Mouse (Mus musculus): ENCODE data around the gene 1700012B07Rik.

The 1700012B07Rik gene

DNA sequence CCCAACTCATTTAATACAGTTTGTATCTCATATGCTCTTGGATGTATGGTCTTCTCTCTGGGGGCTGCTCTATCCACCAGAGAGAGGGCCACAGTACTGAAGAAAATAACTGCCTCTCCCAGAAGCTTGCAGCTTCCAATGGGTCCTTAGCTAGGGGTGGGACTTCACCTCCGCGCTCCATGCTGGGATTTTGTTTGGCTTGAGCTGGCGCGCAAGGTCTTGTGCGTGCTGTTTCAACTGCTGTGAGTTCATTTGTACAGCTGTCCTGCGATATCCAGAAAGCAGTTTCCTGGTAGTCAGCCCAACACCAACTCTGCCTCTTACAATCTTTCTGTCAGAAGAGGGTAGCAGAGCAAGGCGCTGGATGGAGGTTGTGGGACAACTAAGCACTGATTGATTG is 18.5 kb upstream of the 1700012B07Rik start:
- DNase-seq (ENCODE audit: low spot score), result no peak

DNA sequence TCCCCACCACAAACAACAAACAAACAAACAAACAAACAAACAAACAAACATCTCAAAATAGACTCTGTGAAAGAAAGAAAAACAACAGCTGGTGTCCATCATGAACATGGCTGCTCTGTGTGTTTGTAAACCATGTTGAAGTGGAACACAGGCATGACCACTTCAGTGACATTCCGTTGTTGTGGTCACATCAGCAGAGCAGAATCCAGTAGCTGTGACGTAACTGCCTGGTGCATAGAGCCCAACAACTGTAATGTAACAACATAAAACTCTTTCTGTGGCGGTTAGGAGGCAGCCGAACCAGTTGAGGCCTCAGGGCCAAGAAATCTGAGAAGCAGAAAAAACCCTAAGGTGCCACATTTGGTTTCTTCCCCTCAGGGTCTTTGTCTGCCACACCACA is 17.8 kb upstream of the 1700012B07Rik start:
- DNase-seq (ENCODE audit: low spot score), result no peak

DNA sequence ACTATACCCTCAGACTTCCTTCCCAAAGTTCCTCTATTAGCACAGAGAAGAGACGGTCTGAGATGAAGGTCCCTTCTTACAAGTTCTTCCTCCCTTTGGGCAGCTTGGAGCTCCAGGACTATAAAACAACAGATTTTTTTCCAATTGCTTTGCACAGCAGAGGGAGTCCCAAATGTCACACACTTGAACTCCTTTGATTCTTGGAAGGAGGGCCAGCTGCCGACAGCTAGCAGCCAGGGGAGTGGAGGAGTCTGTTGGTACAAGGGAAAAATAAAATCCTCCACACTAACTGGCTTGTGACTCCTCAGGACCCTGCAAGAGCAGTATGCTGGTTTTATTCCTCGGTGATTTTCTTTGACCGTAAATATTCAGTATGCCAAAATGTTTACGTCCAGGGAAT is 16.6 kb upstream of the 1700012B07Rik start:
- no peak for DNase-seq (ENCODE audit: low spot score)

DNA sequence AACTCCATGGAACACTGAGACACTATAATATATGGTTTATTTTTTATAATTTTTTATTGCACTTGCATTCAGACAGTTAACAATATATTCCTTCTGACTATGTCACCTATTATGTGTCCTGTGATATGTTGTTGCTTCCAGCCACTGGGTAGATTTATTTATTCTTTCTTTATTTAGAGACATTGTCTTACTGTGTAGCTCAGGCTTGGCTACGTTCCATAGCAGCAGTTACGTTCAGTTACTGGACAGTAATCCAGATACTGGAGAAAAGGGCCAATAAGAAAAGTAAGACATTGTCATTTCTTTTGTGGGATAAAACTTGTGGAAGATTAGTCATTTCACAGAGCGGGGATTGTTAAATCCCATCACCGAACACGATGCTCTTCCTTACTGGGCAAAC is 2.5 kb upstream of the 1700012B07Rik start:
- no peak for DNase-seq (ENCODE audit: low spot score)

DNA sequence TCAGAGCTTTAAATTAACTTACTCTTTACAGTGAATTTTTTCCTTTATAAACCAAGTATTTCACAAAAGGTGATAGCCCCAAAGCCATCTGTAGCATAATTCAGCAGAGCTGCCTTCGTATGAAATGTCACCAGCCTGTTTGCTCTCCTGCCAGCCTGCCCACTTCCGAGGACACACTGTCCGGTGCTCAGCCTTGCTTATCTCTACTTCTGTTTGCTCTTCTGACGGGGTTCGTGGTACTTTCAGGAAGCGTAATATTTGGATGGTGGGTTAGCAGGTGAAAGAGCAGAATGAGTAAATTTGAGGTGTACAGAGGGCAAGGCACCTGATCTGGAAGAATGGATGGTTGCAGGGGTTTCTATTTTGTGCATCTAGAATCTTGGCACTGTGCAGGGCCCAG is 5.6 kb downstream of the 1700012B07Rik start:
- no peak for DNase-seq (ENCODE audit: low spot score)

DNA sequence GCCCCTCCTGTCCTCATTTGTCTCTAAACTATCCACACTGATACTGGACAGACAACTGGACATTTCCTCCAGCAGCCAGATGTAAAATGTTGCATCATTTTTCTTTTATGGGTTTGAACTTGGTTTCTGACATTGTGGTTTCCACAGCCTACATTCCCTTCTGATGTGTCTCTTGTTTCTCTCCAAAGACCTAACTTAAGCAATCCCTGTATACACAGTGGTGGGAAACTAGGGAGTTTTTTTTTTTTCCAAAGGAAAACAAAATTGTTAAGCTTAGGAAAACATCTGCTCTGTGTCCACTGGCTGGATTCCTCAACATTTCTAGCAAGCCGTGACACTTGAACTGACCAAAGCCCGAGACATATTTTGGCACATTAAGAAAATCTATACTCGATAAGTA is 10.4 kb downstream of the 1700012B07Rik start:
- DNase-seq (ENCODE audit: low spot score), result no peak

DNA sequence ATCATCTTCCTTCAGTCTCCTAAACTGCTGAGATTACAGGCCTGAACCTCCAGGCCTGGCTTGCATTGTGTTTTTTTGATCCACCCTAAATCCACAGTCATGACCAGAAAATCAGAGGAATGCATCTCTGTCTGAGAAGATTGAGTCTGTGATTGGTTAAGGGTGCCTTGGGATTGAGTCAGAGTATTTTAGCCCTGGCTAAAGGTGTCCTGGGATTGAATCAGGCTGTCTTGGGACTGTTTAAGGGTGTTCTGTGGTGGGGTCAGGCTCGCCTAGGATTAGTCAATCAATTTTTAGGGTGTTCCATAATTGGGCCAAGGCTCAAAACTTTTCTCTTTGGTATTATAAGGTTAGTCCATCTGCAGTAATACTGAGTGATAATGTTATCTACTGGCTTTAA is 10.9 kb downstream of the 1700012B07Rik start:
- DNase-seq (ENCODE audit: low spot score), result no peak

DNA sequence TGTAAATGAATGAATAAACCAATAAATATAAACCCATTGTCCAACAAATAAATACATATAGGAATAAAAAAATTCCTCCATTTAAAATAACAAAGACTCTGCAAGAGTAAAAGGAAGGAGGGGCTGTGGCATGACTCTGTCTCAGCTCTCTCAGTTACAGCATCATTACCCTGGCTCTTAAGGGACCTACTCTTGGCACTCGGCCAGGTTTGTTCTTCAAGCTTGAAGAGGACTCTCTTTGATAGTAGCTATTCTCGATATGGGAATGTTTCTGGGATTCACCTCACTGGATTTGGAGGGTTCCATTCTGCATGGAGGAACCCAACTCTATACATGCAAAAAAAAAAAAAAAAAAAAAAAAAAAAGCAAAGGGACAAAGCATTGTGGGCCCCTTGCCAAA is 16.1 kb downstream of the 1700012B07Rik start:
- no peak for DNase-seq (ENCODE audit: low spot score)

DNA sequence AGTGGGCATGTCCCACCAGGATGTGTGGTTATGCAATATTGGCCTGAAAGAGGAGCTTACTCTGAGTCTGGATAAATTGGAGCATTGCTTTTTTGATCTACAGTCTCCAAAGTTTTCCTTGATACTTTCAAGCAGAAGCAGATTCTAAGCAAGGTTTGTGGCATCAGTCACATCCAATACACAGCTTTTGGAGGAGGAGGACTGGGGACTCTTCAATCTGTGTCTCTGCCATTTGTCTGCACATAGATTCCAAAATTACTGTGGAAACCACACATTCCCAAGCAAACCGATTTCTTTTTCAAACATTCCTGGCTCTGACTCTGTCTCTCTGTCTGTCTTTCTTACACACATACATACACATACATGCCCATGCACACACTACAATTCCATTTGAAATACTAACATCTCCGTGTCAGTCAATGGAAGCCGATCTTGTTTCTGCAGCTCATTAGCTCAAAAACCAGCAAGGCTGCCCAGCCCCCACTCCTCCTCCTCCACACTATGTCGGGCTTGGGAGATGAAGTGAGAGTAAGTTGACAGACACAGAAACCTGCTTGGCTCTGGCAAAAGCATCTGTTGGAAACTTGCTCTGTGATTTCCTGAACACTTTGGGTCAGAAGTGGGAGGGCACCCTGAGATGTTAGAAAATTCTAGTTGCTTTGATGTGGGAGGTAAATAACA is 18.5 kb downstream of the 1700012B07Rik start:
- no peak for DNase-seq (ENCODE audit: low spot score)

DNA sequence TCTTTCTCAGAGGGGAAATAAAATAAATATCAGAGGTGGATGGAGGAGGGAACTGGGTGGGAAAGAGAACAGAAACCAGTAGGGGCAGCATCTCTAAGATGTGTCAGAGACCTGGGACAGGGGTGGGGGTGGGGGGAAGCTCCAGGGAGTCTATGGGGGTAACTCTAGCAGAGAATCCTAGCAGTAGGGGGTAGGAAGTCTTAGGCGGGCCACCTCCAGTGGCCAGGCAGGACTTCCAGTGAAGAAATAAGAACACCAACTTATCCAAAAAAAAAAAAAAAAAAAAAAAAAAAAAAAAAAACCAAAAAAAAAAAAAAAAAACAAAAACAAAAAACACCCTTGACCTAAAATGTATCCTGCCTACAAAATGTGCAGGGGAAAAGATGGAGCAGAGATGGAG is 26.3 kb downstream of the 1700012B07Rik start:
- DNase-seq (ENCODE audit: low spot score), result no peak

DNA sequence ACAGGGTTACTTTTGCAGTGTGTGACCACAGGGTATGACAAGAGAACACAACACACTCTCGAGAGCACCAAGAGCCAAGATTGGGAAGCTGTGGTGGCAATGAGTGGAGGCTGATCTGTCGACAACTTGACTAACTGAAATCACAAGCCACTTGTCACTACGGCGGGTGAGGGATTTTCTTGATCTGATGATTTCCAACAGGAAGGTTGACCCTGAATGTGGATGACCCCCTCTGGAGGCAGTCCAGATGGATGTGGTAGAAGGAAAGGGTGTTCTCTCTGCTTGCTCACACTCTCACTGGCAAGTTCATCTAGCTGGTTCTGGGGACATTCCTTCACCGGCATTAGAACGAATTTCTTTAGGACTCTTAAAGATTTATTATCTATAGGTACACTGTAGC is 30.3 kb downstream of the 1700012B07Rik start:
- DNase-seq (ENCODE audit: low spot score), result no peak

DNA sequence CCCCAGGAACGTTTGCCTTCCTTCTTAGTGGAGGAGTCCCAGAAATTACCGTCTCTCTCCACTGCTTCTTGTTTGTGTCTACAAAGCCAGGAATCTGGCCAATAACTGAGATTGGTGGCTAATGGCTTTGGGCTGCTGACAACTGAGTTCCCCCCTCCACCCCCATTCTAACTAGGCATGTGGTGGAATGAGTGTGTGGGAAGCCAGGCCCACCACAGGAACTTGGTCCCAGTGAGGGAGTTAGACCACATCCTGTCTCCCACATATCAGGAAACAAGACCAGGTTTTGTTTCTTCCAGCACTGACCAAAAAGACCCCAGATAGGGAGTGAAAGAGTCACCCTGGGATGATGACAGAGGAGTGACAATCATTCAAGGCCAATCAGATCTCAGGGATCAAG is 32.3 kb downstream of the 1700012B07Rik start:
- no peak for DNase-seq (ENCODE audit: low spot score)

DNA sequence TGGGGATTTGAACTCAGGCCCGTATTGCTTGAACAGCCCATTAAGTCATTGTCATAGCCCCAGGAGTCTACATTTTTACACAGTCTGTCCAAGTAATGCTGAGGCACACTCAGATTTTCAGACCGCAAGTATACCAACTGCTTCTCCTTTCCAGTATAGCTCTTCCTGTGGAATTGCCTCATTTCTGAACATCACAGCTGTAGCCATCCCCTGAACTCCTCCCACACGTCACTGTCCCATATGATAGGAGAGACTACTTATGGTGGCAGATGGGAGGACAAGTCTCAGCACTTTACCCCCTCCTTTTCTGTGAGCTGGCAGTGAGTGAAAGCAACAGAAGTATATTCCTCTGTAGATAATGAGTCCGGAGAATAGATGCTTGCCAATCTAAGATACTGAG is 34.3 kb downstream of the 1700012B07Rik start:
- DNase-seq (ENCODE audit: low spot score), result no peak

DNA sequence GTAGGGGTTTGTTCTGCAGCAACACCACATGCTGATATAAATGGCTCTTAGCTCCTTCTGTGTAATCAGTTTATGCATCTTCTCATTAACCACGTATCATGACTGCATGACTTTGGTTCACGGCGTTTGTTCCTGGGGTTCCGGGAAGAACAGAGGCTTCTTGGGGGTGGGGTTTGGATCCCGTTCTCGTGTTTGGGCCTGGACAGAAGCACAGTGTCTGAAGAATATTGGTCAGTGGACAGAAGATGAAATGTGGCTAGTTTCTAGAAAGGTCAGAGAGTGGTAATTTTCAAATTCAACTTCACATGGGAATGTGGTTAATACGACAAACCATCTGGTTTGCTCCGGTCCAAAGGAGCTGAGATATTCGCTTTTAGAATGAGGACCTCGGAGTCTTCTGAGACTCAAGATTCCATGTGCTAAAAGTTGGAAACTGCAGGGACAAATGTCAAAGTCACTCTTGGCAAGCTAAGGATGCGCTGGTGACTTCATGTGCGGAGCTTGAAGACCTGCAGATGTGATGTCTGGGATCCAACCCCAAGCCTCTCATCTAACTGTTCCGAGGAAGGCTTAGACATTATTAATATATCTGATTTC is 35.3 kb downstream of the 1700012B07Rik start:
- DNase-seq (ENCODE audit: low spot score), result no peak

DNA sequence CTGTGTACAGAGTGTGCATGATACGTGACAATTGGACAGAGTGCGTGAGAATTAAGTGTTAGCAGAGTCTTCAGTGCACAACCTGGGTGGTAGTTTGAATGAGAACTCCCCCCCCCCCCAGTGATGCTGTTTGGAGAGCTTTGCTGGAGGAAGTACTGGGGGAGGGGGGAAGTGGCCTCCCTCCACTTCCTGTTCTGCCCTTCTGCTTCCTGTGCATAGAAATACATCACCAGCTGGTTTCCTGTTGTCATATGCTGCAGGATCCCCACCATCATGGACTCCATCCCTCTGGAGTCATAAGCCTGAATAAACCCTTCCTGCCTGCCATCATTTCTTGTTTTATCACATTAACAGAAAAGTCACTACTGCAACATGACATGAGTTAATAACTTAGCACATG is 35.9 kb downstream of the 1700012B07Rik start:
- DNase-seq (ENCODE audit: low spot score), result no peak

DNA sequence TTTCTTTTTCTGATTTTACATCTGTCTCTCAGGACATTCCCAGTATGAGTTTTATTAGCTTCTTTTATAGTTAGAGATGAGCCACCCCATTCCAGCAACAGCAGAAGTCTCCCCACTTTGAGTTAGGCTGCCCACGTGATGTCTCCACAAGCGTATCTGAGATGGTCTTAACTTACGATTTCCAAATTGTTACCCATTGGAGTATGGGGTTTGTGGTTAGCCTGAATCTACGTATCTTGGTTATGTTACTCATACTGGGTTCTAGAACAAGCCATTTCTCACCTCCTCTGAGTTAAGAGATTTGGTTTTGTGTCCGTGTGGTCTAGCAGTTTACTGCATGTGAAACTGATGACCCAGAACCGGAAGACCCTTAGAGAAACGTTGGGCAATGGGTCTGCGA is 37.6 kb downstream of the 1700012B07Rik start:
- no peak for DNase-seq (ENCODE audit: low spot score)

DNA sequence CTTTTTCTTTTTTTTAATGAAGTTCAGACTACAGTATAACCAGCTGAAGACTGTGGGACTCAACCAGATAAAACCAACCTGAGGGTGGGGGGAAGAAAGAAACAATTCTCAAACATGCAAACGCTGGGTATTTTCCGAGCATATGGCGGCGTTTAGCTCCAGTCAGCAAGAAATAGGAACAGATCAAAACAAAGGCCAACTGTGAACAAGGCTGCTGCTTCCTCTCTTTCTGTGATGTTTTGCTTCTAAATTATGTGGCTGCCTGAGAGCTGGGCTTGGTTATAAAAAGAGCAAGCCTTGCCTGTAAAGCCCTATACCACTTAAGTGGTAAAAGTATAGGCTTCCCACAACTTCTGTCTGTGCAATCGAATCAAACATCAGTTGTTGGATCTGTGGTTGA is 42.5 kb downstream of the 1700012B07Rik start:
- DNase-seq (ENCODE audit: low spot score), result no peak

DNA sequence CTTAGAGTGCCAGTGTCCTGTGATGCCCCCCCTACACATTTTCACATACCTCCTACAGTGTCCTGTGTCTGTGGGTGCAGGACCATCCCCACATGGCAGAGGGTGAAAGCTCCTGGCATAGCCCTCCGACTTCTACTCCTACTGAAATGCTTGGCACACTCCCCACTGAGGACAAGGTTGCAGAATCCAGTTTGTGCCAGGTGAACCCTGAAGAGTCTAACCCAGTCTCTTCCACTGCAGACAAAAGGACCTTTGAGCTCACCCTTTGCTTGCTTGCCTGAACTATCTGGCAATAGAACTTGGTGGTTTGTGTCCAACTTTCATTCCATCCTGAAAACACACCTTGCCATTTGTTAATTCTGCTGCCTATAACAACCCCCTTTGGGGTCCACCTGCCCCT is 56.5 kb downstream of the 1700012B07Rik start:
- DNase-seq (ENCODE audit: low spot score), result no peak

DNA sequence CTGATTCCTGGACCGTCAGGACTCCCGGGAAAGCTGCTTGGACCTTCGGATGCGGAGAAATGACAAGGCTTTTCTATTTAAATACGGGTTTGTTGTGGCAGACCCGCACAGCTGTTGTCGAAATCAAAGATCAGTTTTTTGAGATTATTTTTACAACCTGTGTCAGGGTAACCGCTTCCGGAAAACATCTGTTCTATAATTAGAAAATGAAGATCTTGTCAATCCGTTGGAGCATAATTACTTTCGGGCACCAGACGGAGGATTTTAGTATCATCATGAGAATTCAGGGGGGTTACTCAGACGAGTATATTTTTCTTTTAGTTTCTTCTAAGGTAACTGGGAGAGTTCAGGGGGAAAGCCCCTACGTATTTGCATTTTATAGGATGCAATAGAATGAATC is 57.7 kb downstream of the 1700012B07Rik start:
- DNase-seq (ENCODE audit: low spot score), result no peak

DNA sequence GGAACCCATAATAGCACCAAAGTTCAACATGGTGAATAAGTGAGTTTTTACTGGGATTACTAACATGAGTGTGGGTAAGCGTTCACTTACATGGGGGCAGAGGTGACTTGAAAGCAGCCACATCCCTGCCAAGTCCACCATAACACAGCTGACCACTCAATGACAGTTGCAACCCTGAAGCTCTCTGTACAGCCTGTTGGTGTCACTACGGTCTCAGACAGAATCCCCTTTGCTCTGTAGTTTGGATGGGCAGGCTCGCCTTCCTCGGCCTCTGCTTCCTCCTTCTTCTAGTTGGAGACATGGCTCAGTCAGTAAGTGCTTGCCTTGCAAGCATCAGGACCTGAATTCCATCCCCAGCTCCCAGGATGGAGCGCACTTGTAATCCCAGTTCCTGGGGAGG is 58.8 kb downstream of the 1700012B07Rik start:
- no peak for DNase-seq (ENCODE audit: low spot score)

DNA sequence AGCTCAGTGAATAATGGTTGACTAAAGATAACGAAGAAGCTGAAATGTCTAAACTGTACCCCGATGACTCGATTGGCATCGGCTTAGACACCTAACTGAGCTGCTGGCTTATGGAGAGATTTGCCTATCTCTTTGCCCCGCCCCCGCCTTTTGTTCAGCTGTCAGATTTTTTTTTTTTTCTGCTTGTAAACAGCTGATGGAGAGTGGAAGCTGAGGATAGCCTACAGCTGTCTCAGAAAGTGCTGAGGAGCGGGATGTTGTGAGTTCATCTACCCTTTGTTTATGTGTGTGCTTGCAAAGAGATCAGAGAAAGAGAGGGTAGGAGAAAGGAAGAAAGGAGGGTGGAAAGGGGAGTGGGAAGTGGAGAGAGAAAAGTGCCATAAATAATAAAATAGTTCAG is 67.8 kb downstream of the 1700012B07Rik start:
- no peak for DNase-seq (ENCODE audit: low spot score)

DNA sequence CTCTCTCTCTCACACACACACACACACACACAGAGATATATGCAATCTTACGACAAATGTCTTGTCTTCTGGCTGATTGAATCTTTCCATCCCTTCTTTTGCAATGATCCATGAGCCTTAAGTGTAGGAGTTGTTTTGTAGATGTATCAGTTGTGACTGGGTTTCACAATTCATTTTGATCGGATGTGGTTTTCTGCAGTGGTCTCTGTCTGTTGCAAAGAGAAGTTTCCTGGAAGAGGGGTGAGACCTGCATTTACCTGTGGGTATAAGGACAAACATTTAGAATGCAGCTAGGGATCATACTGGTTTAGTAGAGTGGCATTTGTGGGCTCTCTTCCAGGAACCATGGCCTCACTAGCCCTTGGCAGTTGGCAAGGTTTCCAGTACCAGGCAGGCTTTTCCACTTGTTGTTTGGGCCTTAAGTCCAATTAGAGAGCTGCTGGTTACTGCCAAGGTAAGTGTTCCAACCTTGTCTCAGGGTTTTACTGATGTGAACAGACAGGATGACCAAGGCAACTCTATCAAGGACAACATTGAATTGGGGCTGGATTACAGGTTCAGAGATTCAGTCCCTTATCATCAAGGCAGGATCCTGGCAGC is 69.1 kb downstream of the 1700012B07Rik start:
- no peak for DNase-seq (ENCODE audit: low spot score)

DNA sequence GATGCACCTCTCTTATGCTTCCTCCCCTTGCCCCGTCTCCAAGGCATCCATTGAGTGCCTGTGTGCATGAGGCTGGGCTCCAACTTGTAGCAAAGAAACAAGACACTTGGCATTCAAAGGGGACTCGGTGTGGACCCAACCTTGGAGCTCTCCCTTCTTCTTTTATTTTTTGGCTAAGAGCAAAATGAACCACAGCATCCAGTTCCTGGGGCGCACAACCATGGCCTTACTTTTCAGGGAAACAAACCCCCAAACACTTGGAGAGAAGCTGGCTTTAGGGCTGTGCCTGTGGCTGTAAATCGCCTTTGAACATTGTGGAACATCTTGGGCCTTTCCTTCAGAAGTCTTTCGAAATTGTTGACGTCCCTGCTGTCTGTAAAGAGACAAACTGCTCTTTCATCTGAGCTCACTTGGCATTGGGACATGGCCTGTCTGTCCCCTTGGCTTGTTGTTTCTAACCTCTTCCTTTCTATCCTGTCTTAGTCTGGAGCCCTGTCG is 73.7 kb downstream of the 1700012B07Rik start:
- no peak for DNase-seq (ENCODE audit: low spot score)
